Mouse (Mus musculus): ENCODE data around the gene Knop1.

GRCm38 (mm10) chr7:118855171-118855876 is 730 bp downstream of the Knop1 start, which contains the start of gene Iqck:
- TF ChIP-seq CTCF (IDR thresholded peaks at IDR 0.05; ENCODE audit: control insufficient read depth, insufficient read depth, insufficient read length): no peak
- TF ChIP-seq CEBPB (IDR thresholded peaks at IDR 0.05; ENCODE audit: low read depth): no peak

Measured in C2C12 (cell line).